Mouse (Mus musculus) testis, adult 2 months (tissue): ENCODE data around the gene Klf9.

Experiments used
- CTCF ChIP-seq: fragments of 200-500 bp; IDR thresholded peaks from 2 replicates; pipeline ENCODE4 v1.5.1; 2012; ENCODE audit warnings: low read depth, mild to moderate bottlenecking, inconsistent platforms, low read length, moderate library complexity; ENCODE audit not compliant: control insufficient read depth, insufficient read depth, insufficient replicate concordance
- POLR2A ChIP-seq: fragments of 200-500 bp; IDR thresholded peaks from 2 replicates; pipeline ENCODE4 v1.6.1; 2012; ENCODE audit warnings: low read depth, mild to moderate bottlenecking, inconsistent platforms, low read length, moderate library complexity; ENCODE audit not compliant: control insufficient read depth

GRCm38 (mm10) chr19:23145146-23145545, 4.1 kb downstream of the Klf9 start:
- TF ChIP-seq CTCF (no peak), POLR2A (no peak)
